ENCODE assay signal across 13 mouse cellular contexts in genomic region chr8:9070953-9071352, GRCm38 (mm10).
DNase-seq lines count a peak whose midpoint lies in the region; ATAC-seq and TF ChIP-seq lines count a peak whose summit lies in the region.
"Had no signal": no experiment of that assay in that cellular context is flagged by ENCODE, and none has a peak within 500 bp of the region (broad histone marks: within the 10 kb centered on the region; RNA-seq: fewer than 3 reads in every experiment).

No protein-coding gene starts in this region.

- no peak overlapping the region for H3K9ac ChIP-seq in forebrain, embryonic 15.5 days (replicated peaks)
- H3K9ac ChIP-seq in forebrain, embryonic 12.5 days = no peak overlapping the region
- no peak overlapping the region for H3K9ac ChIP-seq in midbrain, embryonic 14.5 days (replicated peaks; ENCODE audit: low read length)
- H3K9ac ChIP-seq in midbrain, embryonic 15.5 days = no peak overlapping the region
- no peak overlapping the region for H3K9ac ChIP-seq in forebrain, postnatal 0 days
- H3K9ac ChIP-seq: embryonic facial prominence, embryonic 12.5 days; hindbrain, embryonic 12.5 days had no signal

- peak; percentile 43 for DNase-seq in midbrain, embryonic 14.5 days
- DNase-seq in forebrain, postnatal 0 days = peak; percentile 38
- DNase-seq in left cerebral cortex, adult 11 months (ENCODE audit: low spot score) = no peak
- DNase-seq: cerebellum, postnatal 10 days; lung, postnatal 10 days had no signal

- no peaks in the 10 kb centered on the region for H3K9me3 ChIP-seq in forebrain, embryonic 15.5 days
- H3K9me3 ChIP-seq in forebrain, embryonic 12.5 days = no peaks in the 10 kb centered on the region
- H3K9me3 ChIP-seq in midbrain, embryonic 14.5 days (ENCODE audit: control insufficient read depth, low read length) = no peaks in the 10 kb centered on the region
- H3K9me3 ChIP-seq in midbrain, embryonic 15.5 days = no peaks in the 10 kb centered on the region
- no peaks in the 10 kb centered on the region for H3K9me3 ChIP-seq in forebrain, postnatal 0 days (ENCODE audit: low read length)
- H3K9me3 ChIP-seq: embryonic facial prominence, embryonic 12.5 days; hindbrain, embryonic 12.5 days had no signal

- peaks cover 8% of the 10 kb centered on the region for H3K4me1 ChIP-seq in forebrain, embryonic 15.5 days
- H3K4me1 ChIP-seq in forebrain, embryonic 12.5 days = no peaks in the 10 kb centered on the region
- H3K4me1 ChIP-seq in midbrain, embryonic 14.5 days (ENCODE audit: control insufficient read depth, insufficient read depth, low read length) = no peaks in the 10 kb centered on the region
- H3K4me1 ChIP-seq in midbrain, embryonic 15.5 days = no peaks in the 10 kb centered on the region
- 0 out of 2 replicates have a peak, but pooled peaks cover 4% of the 10 kb centered on the region for H3K4me1 ChIP-seq in forebrain, postnatal 0 days (ENCODE audit: insufficient read depth)
- H3K4me1 ChIP-seq: hindbrain, embryonic 12.5 days had no signal

- H3K27ac ChIP-seq in forebrain, embryonic 15.5 days (replicated peaks) = no peak overlapping the region; the same call in 1 of the 2 replicates
- no peak overlapping the region for H3K27ac ChIP-seq in forebrain, embryonic 12.5 days
- no peak overlapping the region for H3K27ac ChIP-seq in midbrain, embryonic 14.5 days (replicated peaks; ENCODE audit: low read depth, low read length)
- no peak overlapping the region for H3K27ac ChIP-seq in midbrain, embryonic 15.5 days
- no peak overlapping the region for H3K27ac ChIP-seq in forebrain, postnatal 0 days (ENCODE audit: low read depth, low read length)
- H3K27ac ChIP-seq: embryonic facial prominence, embryonic 12.5 days; hindbrain, embryonic 12.5 days; layer of hippocampus, adult 2 months had no signal

- no peak overlapping the region for H3K4me2 ChIP-seq in forebrain, embryonic 15.5 days (replicated peaks)
- no peak overlapping the region for H3K4me2 ChIP-seq in forebrain, embryonic 12.5 days
- H3K4me2 ChIP-seq in midbrain, embryonic 14.5 days (ENCODE audit: low read length) = no peak overlapping the region
- H3K4me2 ChIP-seq in midbrain, embryonic 15.5 days = no peak overlapping the region
- no peak overlapping the region for H3K4me2 ChIP-seq in forebrain, postnatal 0 days (ENCODE audit: low read depth)
- H3K4me2 ChIP-seq: embryonic facial prominence, embryonic 12.5 days; hindbrain, embryonic 12.5 days had no signal

- no peaks in the 10 kb centered on the region for H3K36me3 ChIP-seq in forebrain, embryonic 15.5 days
- H3K36me3 ChIP-seq in forebrain, embryonic 12.5 days (replicated peaks) = no peaks in the 10 kb centered on the region
- H3K36me3 ChIP-seq in midbrain, embryonic 14.5 days (ENCODE audit: control insufficient read depth, insufficient read depth, low read length) = no peaks in the 10 kb centered on the region
- H3K36me3 ChIP-seq in midbrain, embryonic 15.5 days (replicated peaks) = no peaks in the 10 kb centered on the region
- H3K36me3 ChIP-seq in forebrain, postnatal 0 days (ENCODE audit: insufficient read depth) = no peaks in the 10 kb centered on the region
- H3K36me3 ChIP-seq: embryonic facial prominence, embryonic 12.5 days; hindbrain, embryonic 12.5 days had no signal

- H3K27me3 ChIP-seq in forebrain, embryonic 15.5 days = no peaks in the 10 kb centered on the region
- no peaks in the 10 kb centered on the region for H3K27me3 ChIP-seq in forebrain, embryonic 12.5 days
- no peaks in the 10 kb centered on the region for H3K27me3 ChIP-seq in midbrain, embryonic 14.5 days (ENCODE audit: control insufficient read depth, insufficient read depth, low read length)
- H3K27me3 ChIP-seq in midbrain, embryonic 15.5 days (replicated peaks) = no peaks in the 10 kb centered on the region
- H3K27me3 ChIP-seq in forebrain, postnatal 0 days (ENCODE audit: insufficient read depth, low read length) = no peaks in the 10 kb centered on the region
- H3K27me3 ChIP-seq: embryonic facial prominence, embryonic 12.5 days; hindbrain, embryonic 12.5 days had no signal

- ATAC-seq in forebrain, embryonic 15.5 days (replicated peaks) = 0 out of 2 replicates have a peak, but pooled peaks have one; percentile 46
- ATAC-seq in forebrain, embryonic 12.5 days (ENCODE audit: low FRiP score) = no peak
- ATAC-seq in midbrain, embryonic 14.5 days (ENCODE audit: low FRiP score, low TSS enrichment) = no peak
- ATAC-seq in midbrain, embryonic 15.5 days (replicated peaks) = no peak
- peak; percentile 47 for ATAC-seq in forebrain, postnatal 0 days
- ATAC-seq in erythroblast, adult 5-6 weeks (replicated peaks; ENCODE audit: low FRiP score, poor library complexity, severe bottlenecking) = no peak

- H3K4me3 ChIP-seq in forebrain, embryonic 15.5 days = no peak overlapping the region
- no peak overlapping the region for H3K4me3 ChIP-seq in forebrain, embryonic 12.5 days (replicated peaks)
- no peak overlapping the region for H3K4me3 ChIP-seq in midbrain, embryonic 14.5 days (replicated peaks; ENCODE audit: low read depth, low read length)
- no peak overlapping the region for H3K4me3 ChIP-seq in midbrain, embryonic 15.5 days
- no peak overlapping the region for H3K4me3 ChIP-seq in forebrain, postnatal 0 days (ENCODE audit: low read depth, low read length)
- H3K4me3 ChIP-seq: embryonic facial prominence, embryonic 12.5 days; hindbrain, embryonic 12.5 days; layer of hippocampus, adult 2 months; myocyte had no signal

- no peak for TF ChIP-seq CTCF in forebrain, postnatal 0 days (IDR thresholded peaks at IDR 0.05; ENCODE audit: low read depth)

- 63% methylated on average over 6 of the region's 6 CpGs for WGBS in forebrain, embryonic 15.5 days
- WGBS in forebrain, embryonic 12.5 days = 71% methylated on average over 6 of the region's 6 CpGs
- 80% methylated on average over 6 of the region's 6 CpGs for WGBS in midbrain, embryonic 14.5 days
- 69% methylated on average over 6 of the region's 6 CpGs for WGBS in midbrain, embryonic 15.5 days
- WGBS in forebrain, postnatal 0 days = 49% methylated on average over 6 of the region's 6 CpGs

Comparison
In these comparisons a context has a peak if more than half of its experiments do, and no peak if none do; other contexts are left out.
1. ATAC-seq: peak in forebrain, embryonic 15.5 days (single experiment) and forebrain, postnatal 0 days (single experiment); none in forebrain, embryonic 12.5 days (single experiment), midbrain, embryonic 14.5 days (single experiment), midbrain, embryonic 15.5 days (single experiment) and erythroblast, adult 5-6 weeks (single experiment).